Mouse (Mus musculus): Measurements from ENCODE around the gene Vsir. TPM values are rescaled to one million over a fixed set of nuclear protein-coding genes. Genes with fewer than 3 reads are reported as not detected.

The Vsir gene
- polyA plus RNA-seq, 1 experiment, result 17.0 TPM

- H3K4me3 ChIP-seq (replicated peaks; ENCODE audit: insufficient read depth, low read depth, low read length), result no peak overlapping the region
- 52% methylated on average over 6 of the region's 6 CpGs for WGBS
Measured at GRCm38 (mm10) chr10:60349056-60349455, 2.4 kb downstream of the Vsir start.

GRCm38 (mm10) chr10:60349644-60350043 is 3.0 kb downstream of the Vsir start:
- no peak overlapping the region for H3K27ac ChIP-seq (ENCODE audit: insufficient read depth, low read length)
- H3K4me1 ChIP-seq (ENCODE audit: control insufficient read depth, insufficient read depth, low read length), result no peaks in the 10 kb centered on the region
- 87% methylated on average over 5 of the region's 5 CpGs for WGBS
- no peak overlapping the region for H3K4me3 ChIP-seq (replicated peaks; ENCODE audit: insufficient read depth, low read depth, low read length)
- H3K27me3 ChIP-seq (ENCODE audit: control insufficient read depth, insufficient read depth, low read length), result peaks cover 2% of the 10 kb centered on the region; the same call in 1 of the 2 replicates
- TF ChIP-seq CTCF (IDR thresholded peaks at IDR 0.05; ENCODE audit: borderline replicate concordance, insufficient read depth, low read depth, low read length) (no peak), POLR2A (IDR thresholded peaks at IDR 0.05; ENCODE audit: borderline replicate concordance, insufficient read depth, low read length) (no peak)
- DNase-seq, result no peak

More at GRCm38 (mm10) chr10:60349056-60349455, 2.4 kb downstream of the Vsir start:
- Histone ChIP-seq H3K27me3 (ENCODE audit: control insufficient read depth, insufficient read depth, low read length) (peaks cover 2% of the 10 kb centered on the region; the same call in 1 of the 2 replicates), H3K27ac (ENCODE audit: insufficient read depth, low read length) (no peak overlapping the region), H3K4me1 (ENCODE audit: control insufficient read depth, insufficient read depth, low read length) (no peaks in the 10 kb centered on the region)
- DNase-seq, result no peak
- no peak for TF ChIP-seq POLR2A (IDR thresholded peaks at IDR 0.05; ENCODE audit: borderline replicate concordance, insufficient read depth, low read length)
- TF ChIP-seq CTCF (IDR thresholded peaks at IDR 0.05; ENCODE audit: borderline replicate concordance, insufficient read depth, low read depth, low read length), result no peak

GRCm38 (mm10) chr10:60350077-60350804 is 3.6 kb downstream of the Vsir start:
- 61% methylated on average over 5 of the region's 5 CpGs for WGBS
- no peak for DNase-seq
- Histone ChIP-seq H3K4me3 (replicated peaks; ENCODE audit: insufficient read depth, low read depth, low read length) (no peak overlapping the region), H3K27me3 (ENCODE audit: control insufficient read depth, insufficient read depth, low read length) (peaks cover 2% of the 10 kb centered on the region; the same call in 1 of the 2 replicates), H3K4me1 (ENCODE audit: control insufficient read depth, insufficient read depth, low read length) (no peaks in the 10 kb centered on the region), H3K27ac (ENCODE audit: insufficient read depth, low read length) (no peak overlapping the region)
- TF ChIP-seq CTCF (IDR thresholded peaks at IDR 0.05; ENCODE audit: borderline replicate concordance, insufficient read depth, low read depth, low read length) (no peak), POLR2A (IDR thresholded peaks at IDR 0.05; ENCODE audit: borderline replicate concordance, insufficient read depth, low read length) (no peak)

- Histone ChIP-seq H3K27ac (ENCODE audit: insufficient read depth, low read length) (no peak overlapping the region), H3K4me3 (replicated peaks; ENCODE audit: insufficient read depth, low read depth, low read length) (no peak overlapping the region), H3K4me1 (ENCODE audit: control insufficient read depth, insufficient read depth, low read length) (no peaks in the 10 kb centered on the region), H3K27me3 (ENCODE audit: control insufficient read depth, insufficient read depth, low read length) (peaks cover 2% of the 10 kb centered on the region; the same call in 1 of the 2 replicates)
- 61% methylated on average over 3 of the region's 3 CpGs for WGBS
- peak; percentile 25 to 43 for DNase-seq
- no peak for TF ChIP-seq CTCF (IDR thresholded peaks at IDR 0.05; ENCODE audit: borderline replicate concordance, insufficient read depth, low read depth, low read length)
- no peak for TF ChIP-seq POLR2A (IDR thresholded peaks at IDR 0.05; ENCODE audit: borderline replicate concordance, insufficient read depth, low read length)
Measured at GRCm38 (mm10) chr10:60350805-60351167, 4.1 kb downstream of the Vsir start.

- Histone ChIP-seq H3K4me1 (ENCODE audit: control insufficient read depth, insufficient read depth, low read length) (no peaks in the 10 kb centered on the region), H3K4me3 (replicated peaks; ENCODE audit: insufficient read depth, low read depth, low read length) (no peak overlapping the region), H3K27me3 (ENCODE audit: control insufficient read depth, insufficient read depth, low read length) (peaks cover 2% of the 10 kb centered on the region; the same call in 1 of the 2 replicates), H3K27ac (ENCODE audit: insufficient read depth, low read length) (peak overlapping the region; percentile 13; the same call in 1 of the 2 replicates)
- TF ChIP-seq CTCF (IDR thresholded peaks at IDR 0.05; ENCODE audit: borderline replicate concordance, insufficient read depth, low read depth, low read length) (no peak), POLR2A (IDR thresholded peaks at IDR 0.05; ENCODE audit: borderline replicate concordance, insufficient read depth, low read length) (no peak)
- no peak for DNase-seq
- 47% methylated on average over 3 of the region's 3 CpGs for WGBS
Measured at GRCm38 (mm10) chr10:60351248-60351647, 4.6 kb downstream of the Vsir start.

- DNase-seq, result no peak
- peaks cover under 1% of the 10 kb centered on the region; the same call in 1 of the 2 replicates for H3K27me3 ChIP-seq (ENCODE audit: control insufficient read depth, insufficient read depth, low read length)
- no peaks in the 10 kb centered on the region for H3K4me1 ChIP-seq (ENCODE audit: control insufficient read depth, insufficient read depth, low read length)
- peak overlapping the region; percentile 13; the same call in 1 of the 2 replicates for H3K27ac ChIP-seq (ENCODE audit: insufficient read depth, low read length)
- 34% methylated on average over 7 of the region's 7 CpGs for WGBS
- TF ChIP-seq CTCF (IDR thresholded peaks at IDR 0.05; ENCODE audit: borderline replicate concordance, insufficient read depth, low read depth, low read length) (no peak), POLR2A (IDR thresholded peaks at IDR 0.05; ENCODE audit: borderline replicate concordance, insufficient read depth, low read length) (no peak)
- no peak overlapping the region for H3K4me3 ChIP-seq (replicated peaks; ENCODE audit: insufficient read depth, low read depth, low read length)
Measured at GRCm38 (mm10) chr10:60351761-60352455, 5.3 kb downstream of the Vsir start.

GRCm38 (mm10) chr10:60353241-60354002 is 6.8 kb downstream of the Vsir start:
- no peak for TF ChIP-seq POLR2A (IDR thresholded peaks at IDR 0.05; ENCODE audit: borderline replicate concordance, insufficient read depth, low read length)
- TF ChIP-seq CTCF (IDR thresholded peaks at IDR 0.05; ENCODE audit: borderline replicate concordance, insufficient read depth, low read depth, low read length), result no peak
- H3K27ac ChIP-seq (ENCODE audit: insufficient read depth, low read length), result no peak overlapping the region
- no peak for DNase-seq
- no peaks in the 10 kb centered on the region for H3K27me3 ChIP-seq (ENCODE audit: control insufficient read depth, insufficient read depth, low read length)
- no peak overlapping the region for H3K4me3 ChIP-seq (replicated peaks; ENCODE audit: insufficient read depth, low read depth, low read length)
- no peaks in the 10 kb centered on the region for H3K4me1 ChIP-seq (ENCODE audit: control insufficient read depth, insufficient read depth, low read length)
- WGBS, result 66% methylated on average over 5 of the region's 5 CpGs
